Mouse (Mus musculus) stomach, embryonic 15.5 days (tissue): ENCODE data around the gene Acp5. TPM values are rescaled to one million over a fixed set of nuclear protein-coding genes. Genes with fewer than 3 reads are reported as not detected.

Experiments
- ATAC-seq: fragments of 200-750 bp; cut with Nextera tagmentation; 2 replicates; pipeline ENCODE4 v1.8.0; 2017; ENCODE audit warnings: low read depth, moderate number of reproducible peaks, moderate TSS enrichment; ENCODE audit not compliant: insufficient read depth, low FRiP score
- H3K27ac ChIP-seq: fragments of 300-500 bp; sonication (generic); 2 replicates; pipeline ENCODE4 v1.5.1; 2015; ENCODE audit warnings: mild to moderate bottlenecking, inconsistent platforms
- H3K27me3 ChIP-seq: fragments of 300-500 bp; sonication (generic); replicated peaks from 2 replicates; pipeline ENCODE4 v1.6.1; 2015; ENCODE audit warnings: inconsistent platforms
- H3K36me3 ChIP-seq: fragments of 300-500 bp; sonication (generic); 2 replicates; pipeline ENCODE4 v1.6.1; 2015; ENCODE audit warnings: inconsistent platforms
- H3K4me1 ChIP-seq: fragments of 300-500 bp; sonication (generic); 2 replicates; pipeline ENCODE4 v1.6.1; 2015; ENCODE audit warnings: inconsistent platforms
- H3K4me2 ChIP-seq: fragments of 300-500 bp; sonication (generic); 2 replicates; pipeline ENCODE4 v1.6.1; 2015; ENCODE audit warnings: mild to moderate bottlenecking, inconsistent platforms
- H3K4me3 ChIP-seq: fragments of 300-500 bp; sonication (generic); replicated peaks from 2 replicates; pipeline ENCODE4 v1.5.1; 2015; ENCODE audit warnings: inconsistent platforms
- H3K9ac ChIP-seq: fragments of 300-500 bp; sonication (generic); 2 replicates; pipeline ENCODE4 v1.6.1; 2015; ENCODE audit warnings: inconsistent platforms
- H3K9me3 ChIP-seq: fragments of 300-500 bp; sonication (generic); 2 replicates; pipeline ENCODE4 v1.6.1; 2016; ENCODE audit warnings: inconsistent platforms
- WGBS: fragments of 180-500 bp; shearing (Covaris S2); methylation state at CpG from one replicate; pipeline ENCODE4 v1.1.7; 2015; 5-methylcytosine and 5-hydroxymethylcytosine counted together
- polyA plus RNA-seq: library from polyadenylated mRNA; unstranded; fragments of >200 nt; fragmentation: Nextera tagmentation; extraction: Ambion mirVana; gene quantifications from 2 replicates; pipeline ENCODE4 v1.2.1, GENCODE M21; 2015

Gene Acp5
- polyA plus RNA-seq, 1 experiment from 2014 or later = 38.3 TPM

DNA sequence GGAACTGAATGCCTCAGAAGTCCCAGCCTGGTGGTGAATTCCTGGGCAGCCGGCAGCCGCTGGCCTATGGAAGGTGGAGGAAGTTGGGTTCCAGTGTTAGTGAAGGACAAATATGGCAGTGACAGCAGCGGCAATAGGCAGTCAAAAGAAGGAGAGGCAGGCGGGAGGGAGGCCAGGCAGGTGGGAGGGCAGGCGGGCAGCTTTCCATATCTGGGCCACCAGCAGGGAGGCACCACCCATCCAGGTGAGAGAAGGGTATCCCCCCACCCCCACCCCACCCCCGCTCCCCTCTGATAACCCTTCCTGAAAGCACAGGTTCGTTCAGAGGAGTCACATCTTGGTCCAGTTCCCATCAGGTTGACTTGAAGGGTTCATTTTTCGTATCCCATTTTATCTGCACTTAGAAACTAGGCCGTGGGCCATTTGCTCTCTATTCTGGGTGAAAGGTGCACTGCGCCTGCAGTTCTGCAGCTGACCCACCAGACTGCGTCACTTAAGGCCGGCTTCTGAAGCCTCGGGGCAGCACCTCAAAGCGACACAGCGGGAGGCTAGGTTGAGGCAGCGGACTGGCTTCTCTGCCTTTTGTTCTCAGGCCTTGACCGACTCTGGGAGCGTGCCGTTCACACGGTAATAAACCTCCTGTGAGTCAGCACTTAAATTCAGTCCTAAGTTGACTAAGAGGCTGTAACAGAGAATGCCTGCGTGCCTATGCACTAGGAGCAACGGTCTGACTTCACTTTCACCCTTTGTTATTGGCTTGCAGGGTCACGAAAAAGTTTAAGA, 1.4 kb upstream of the Acp5 start:
- Histone ChIP-seq H3K4me1 (peaks cover 1% of the 10 kb centered on the region; the same call in 1 of the 2 replicates), H3K36me3 (no peaks in the 10 kb centered on the region), H3K27me3 (no peaks in the 10 kb centered on the region), H3K4me2 (no peak overlapping the region), H3K9ac (no peak overlapping the region), H3K9me3 (no peaks in the 10 kb centered on the region), H3K27ac (0 out of 2 replicates have a peak overlapping the region, but pooled peaks have one; percentile 11), H3K4me3 (no peak overlapping the region)
- WGBS = 21% methylated on average over 23 of the region's 23 CpGs
- 0 out of 2 replicates have a peak, but pooled peaks have one; percentile 25 for ATAC-seq

- Histone ChIP-seq H3K27me3 (no peaks in the 10 kb centered on the region), H3K9ac (no peak overlapping the region), H3K27ac (no peak overlapping the region), H3K4me2 (no peak overlapping the region), H3K4me3 (no peak overlapping the region), H3K4me1 (peaks cover 14% of the 10 kb centered on the region), H3K9me3 (no peaks in the 10 kb centered on the region), H3K36me3 (no peaks in the 10 kb centered on the region)
- 74% methylated on average over 9 of the region's 9 CpGs for WGBS
- ATAC-seq = 0 out of 2 replicates have a peak, but pooled peaks have one; percentile 6
Observed at GRCm38 (mm10) chr9:22134988-22135643, 395 bp downstream of the Acp5 start.

DNA sequence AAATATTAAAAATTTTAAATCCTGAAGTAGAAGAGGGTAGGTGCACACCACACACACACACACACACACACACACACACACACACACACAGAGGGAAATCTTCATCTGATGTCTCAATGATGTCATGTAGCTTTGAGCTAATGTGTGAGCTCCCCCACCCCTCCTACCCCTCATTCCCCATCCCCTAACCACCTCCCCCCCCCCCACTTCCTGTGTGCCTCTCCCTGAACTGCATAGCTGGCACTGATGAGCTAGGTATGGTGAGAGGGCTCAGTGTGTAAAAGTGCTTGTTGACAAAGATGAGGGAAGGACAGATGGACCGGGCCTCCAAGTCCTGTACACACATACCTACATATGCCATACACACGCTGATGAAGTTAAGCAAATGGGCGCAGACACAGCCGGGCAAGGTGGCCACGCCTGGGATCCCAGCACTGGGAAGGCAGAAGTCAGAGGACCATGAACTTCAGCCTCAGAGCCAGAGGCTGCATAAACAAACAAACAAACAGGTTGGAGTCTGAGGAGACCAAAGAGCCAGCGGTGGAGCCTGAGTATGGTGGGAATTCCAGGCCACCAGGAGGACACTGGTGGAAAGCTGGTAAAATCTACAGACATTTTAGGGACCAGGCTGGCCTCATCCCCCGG, 1.1 kb downstream of the Acp5 start:
- Histone ChIP-seq H3K27ac (no peak overlapping the region), H3K4me2 (no peak overlapping the region), H3K9ac (no peak overlapping the region), H3K36me3 (no peaks in the 10 kb centered on the region), H3K27me3 (no peaks in the 10 kb centered on the region), H3K9me3 (no peaks in the 10 kb centered on the region), H3K4me1 (peaks cover 14% of the 10 kb centered on the region), H3K4me3 (no peak overlapping the region)
- no peak for ATAC-seq
- 75% methylated on average over 7 of the region's 7 CpGs for WGBS

GRCm38 (mm10) chr9:22132220-22132619, 3.3 kb downstream of the Acp5 start:
- Histone ChIP-seq H3K9ac (no peak overlapping the region), H3K27ac (peak overlapping the region; percentile 32; the same call in 1 of the 2 replicates), H3K36me3 (no peaks in the 10 kb centered on the region), H3K4me2 (peak overlapping the region; percentile 87), H3K9me3 (no peaks in the 10 kb centered on the region), H3K4me1 (peaks cover 14% of the 10 kb centered on the region), H3K4me3 (peak overlapping the region; percentile 44), H3K27me3 (no peaks in the 10 kb centered on the region)
- ATAC-seq = peak; percentile 9; the same call in 1 of the 2 replicates
- 31% methylated on average over 11 of the region's 11 CpGs for WGBS

DNA sequence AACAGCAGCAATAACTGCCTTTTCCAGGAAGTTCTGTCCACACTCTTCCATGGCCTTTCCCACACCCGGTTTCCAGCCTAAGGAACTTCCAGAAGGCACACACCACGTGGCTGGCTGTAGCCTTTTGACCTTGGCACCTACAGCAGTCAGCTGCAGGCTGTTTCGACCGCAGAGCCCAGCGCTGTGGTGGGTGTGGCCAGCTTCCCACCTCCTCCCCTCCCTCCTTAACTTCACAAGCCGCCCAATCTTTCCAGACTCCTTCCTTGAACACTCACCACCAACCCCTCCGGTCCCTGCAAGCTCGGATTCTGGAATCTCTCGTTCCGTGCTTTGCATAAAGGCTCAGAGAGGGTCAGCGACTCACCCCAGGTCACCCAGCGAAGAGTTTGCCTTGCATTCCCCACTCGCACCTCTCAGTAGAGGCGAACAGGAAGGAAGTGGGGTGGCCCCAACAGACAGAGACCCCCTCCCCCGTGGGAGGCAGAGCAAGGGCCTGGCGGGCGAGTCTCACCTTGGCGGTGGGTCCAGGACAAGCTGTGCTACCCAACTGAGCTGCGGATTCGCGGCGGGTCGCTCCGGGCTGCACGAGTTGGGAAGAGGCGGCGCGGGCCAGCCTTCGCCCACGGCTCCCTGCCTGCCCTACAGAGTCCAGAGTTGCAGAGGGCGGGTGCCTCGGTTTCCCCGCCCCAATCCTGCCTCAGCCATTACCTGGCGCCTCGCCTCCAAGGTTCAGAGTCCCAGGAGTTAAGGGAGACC, 4.1 kb downstream of the Acp5 start:
- WGBS = 3% methylated on average over 35 of the region's 35 CpGs
- Histone ChIP-seq H3K36me3 (no peaks in the 10 kb centered on the region), H3K4me2 (peak overlapping the region; percentile 87), H3K27me3 (no peaks in the 10 kb centered on the region), H3K27ac (peak overlapping the region; percentile 32; the same call in 1 of the 2 replicates), H3K9me3 (no peaks in the 10 kb centered on the region), H3K9ac (peak overlapping the region; percentile 40), H3K4me3 (peak overlapping the region; percentile 44), H3K4me1 (peaks cover 14% of the 10 kb centered on the region)
- ATAC-seq = peak; percentile 63

DNA sequence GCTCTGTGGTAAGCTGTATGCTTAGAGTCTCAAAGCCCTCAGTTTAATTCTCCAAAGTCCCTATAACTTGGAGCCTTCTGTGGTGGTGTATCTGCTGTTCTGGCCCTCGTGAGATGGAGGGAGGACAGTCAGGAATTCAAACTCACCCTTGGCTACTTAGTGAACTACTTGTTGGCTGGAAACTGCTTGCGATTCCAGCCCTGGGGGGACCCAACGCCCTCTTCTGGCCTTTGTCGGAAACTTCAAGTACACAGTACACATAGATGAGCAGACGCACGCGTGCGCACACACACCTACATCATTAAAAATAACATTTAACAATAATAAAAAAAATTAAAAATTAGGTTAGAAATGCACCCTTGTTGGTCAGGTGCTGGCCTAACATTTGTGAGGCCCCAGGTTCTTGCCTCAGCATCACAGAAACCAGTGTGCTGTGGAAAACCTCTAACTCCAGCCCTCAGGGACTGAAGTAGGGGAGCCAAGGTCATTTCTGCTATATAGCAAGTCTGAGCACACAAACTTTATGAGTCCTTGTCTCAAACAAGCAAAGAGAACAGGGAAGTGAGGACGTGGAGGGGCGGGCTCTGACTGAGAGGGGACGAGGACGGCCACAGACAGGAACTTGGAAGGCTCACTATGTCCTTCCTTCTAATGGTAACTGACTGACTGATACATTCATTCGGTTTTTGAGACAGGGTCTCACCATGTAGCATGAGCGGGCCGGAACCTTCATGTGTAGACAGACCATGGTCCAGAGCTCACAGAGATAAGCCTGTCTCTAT, 10.1 kb downstream of the Acp5 start:
- Histone ChIP-seq H3K36me3 (no peaks in the 10 kb centered on the region), H3K27ac (no peak overlapping the region), H3K4me2 (no peak overlapping the region), H3K9ac (no peak overlapping the region), H3K27me3 (no peaks in the 10 kb centered on the region), H3K9me3 (no peaks in the 10 kb centered on the region), H3K4me3 (no peak overlapping the region), H3K4me1 (no peaks in the 10 kb centered on the region)
- no peak for ATAC-seq
- 90% methylated on average over 15 of the region's 15 CpGs for WGBS

- Histone ChIP-seq H3K9ac (no peak overlapping the region), H3K4me2 (no peak overlapping the region), H3K36me3 (no peaks in the 10 kb centered on the region), H3K9me3 (no peaks in the 10 kb centered on the region), H3K4me1 (no peaks in the 10 kb centered on the region), H3K27ac (no peak overlapping the region), H3K27me3 (no peaks in the 10 kb centered on the region), H3K4me3 (no peak overlapping the region)
- ATAC-seq = no peak
- 83% methylated on average over 3 of the region's 3 CpGs for WGBS
Observed at GRCm38 (mm10) chr9:22124169-22124568, 11.3 kb downstream of the Acp5 start.

DNA sequence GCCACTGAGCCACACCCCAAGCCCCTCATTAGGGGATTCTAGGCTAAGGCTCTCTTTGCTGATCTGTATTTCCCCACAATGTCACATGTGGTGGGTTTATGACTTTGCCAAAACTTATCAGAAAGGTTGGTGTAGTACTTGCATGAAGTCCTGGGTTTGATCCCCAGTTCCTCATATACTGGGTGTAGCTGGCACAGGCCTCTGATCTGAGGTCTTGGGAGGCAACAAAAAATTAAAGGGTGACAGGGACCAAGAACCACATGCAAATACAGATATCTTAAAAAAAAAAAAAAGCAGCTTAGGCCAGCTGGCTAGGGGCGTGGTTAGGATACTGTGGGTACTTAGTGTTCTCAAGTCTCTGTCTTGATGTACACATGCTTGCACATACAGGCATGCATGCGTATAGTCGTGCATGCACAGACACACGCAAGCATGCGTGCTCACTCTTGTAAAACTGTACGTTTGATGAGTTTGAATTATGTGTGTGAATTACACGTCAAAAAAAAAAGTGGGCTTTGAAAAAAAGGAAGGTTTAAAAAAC, 12.4 kb downstream of the Acp5 start:
- H3K27ac ChIP-seq = no peak overlapping the region
- no peaks in the 10 kb centered on the region for H3K36me3 ChIP-seq
- no peaks in the 10 kb centered on the region for H3K9me3 ChIP-seq
- H3K4me1 ChIP-seq = no peaks in the 10 kb centered on the region
- 77% methylated on average over 7 of the region's 7 CpGs for WGBS
- H3K9ac ChIP-seq = no peak overlapping the region
- H3K4me3 ChIP-seq = no peak overlapping the region
- ATAC-seq = 0 out of 2 replicates have a peak, but pooled peaks have one; percentile 15
- H3K27me3 ChIP-seq = no peaks in the 10 kb centered on the region
- no peak overlapping the region for H3K4me2 ChIP-seq

DNA sequence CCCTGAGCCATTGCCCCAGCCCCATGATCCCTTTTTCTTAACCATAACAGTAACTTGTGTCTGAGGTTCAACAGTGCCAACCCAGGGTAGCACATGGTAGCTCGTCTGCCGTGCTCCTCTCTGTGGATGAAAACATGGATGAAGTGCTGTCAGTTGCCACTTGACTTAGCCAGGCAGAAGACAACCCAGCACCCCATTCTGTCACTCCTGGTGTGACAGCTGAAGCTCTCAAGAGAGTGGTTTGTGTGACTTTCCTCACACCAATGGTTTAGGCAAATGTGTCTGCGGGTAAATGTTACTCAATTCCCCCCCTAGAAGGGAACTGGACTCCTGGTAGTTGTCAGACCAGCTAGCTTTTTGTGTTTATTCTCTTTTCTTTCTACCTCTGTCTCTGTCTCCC, 13.5 kb downstream of the Acp5 start:
- no peak overlapping the region for H3K9ac ChIP-seq
- H3K36me3 ChIP-seq = no peaks in the 10 kb centered on the region
- no peaks in the 10 kb centered on the region for H3K27me3 ChIP-seq
- no peak overlapping the region for H3K4me2 ChIP-seq
- no peak overlapping the region for H3K4me3 ChIP-seq
- H3K4me1 ChIP-seq = peaks cover 6% of the 10 kb centered on the region; the same call in 1 of the 2 replicates
- H3K27ac ChIP-seq = no peak overlapping the region
- ATAC-seq = no peak
- no peaks in the 10 kb centered on the region for H3K9me3 ChIP-seq
- WGBS = 66% methylated on average over 3 of the region's 3 CpGs

GRCm38 (mm10) chr9:22121545-22121944, 14.0 kb downstream of the Acp5 start:
- no peaks in the 10 kb centered on the region for H3K9me3 ChIP-seq
- H3K4me3 ChIP-seq = no peak overlapping the region
- H3K36me3 ChIP-seq = no peaks in the 10 kb centered on the region
- H3K9ac ChIP-seq = no peak overlapping the region
- peaks cover 6% of the 10 kb centered on the region; the same call in 1 of the 2 replicates for H3K4me1 ChIP-seq
- H3K27me3 ChIP-seq = no peaks in the 10 kb centered on the region
- no peak overlapping the region for H3K27ac ChIP-seq
- ATAC-seq = no peak
- H3K4me2 ChIP-seq = no peak overlapping the region

DNA sequence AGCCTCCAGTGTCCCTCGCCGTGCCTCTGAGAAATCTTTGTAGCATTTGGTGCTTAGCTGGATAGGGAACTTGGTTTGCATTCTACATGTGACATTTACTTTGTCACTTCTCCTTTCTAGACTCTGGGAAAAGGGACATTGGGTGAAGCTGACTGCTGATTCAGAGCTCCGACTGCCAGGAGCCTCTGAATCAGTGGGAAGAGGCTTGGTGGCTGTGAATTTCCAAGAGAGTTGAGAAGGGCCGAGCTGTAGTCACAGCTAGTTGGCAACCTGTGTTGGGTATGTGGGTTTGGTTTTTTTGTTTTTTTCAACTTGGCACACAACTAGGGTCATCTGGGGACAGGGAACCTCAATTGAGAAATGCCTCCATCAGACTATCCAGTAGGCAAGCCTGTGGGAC, 16.0 kb downstream of the Acp5 start:
- H3K4me3 ChIP-seq = no peak overlapping the region
- ATAC-seq = no peak
- no peaks in the 10 kb centered on the region for H3K9me3 ChIP-seq
- no peak overlapping the region for H3K4me2 ChIP-seq
- H3K9ac ChIP-seq = no peak overlapping the region
- no peaks in the 10 kb centered on the region for H3K27me3 ChIP-seq
- WGBS = 81% methylated on average over 4 of the region's 4 CpGs
- no peaks in the 10 kb centered on the region for H3K36me3 ChIP-seq
- no peak overlapping the region for H3K27ac ChIP-seq
- H3K4me1 ChIP-seq = peaks cover 12% of the 10 kb centered on the region
